Mouse (Mus musculus) urinary bladder, postnatal 36 days (tissue): Measurements from ENCODE around the gene Atg10.
"Not testable (repeated sequence)": the region's sequence is repeated elsewhere in the genome, so short reads cannot be mapped to it uniquely, and the experiment has no call there.

Experiments used
- DNase-seq, 2 experiments: peaks; one replicate each; pipeline ENCODE4 v3.0.0; 2022; ENCODE audit warnings: low spot score in 2 of 2, mixed read lengths in 1 of 2

The Atg10 gene

DNA sequence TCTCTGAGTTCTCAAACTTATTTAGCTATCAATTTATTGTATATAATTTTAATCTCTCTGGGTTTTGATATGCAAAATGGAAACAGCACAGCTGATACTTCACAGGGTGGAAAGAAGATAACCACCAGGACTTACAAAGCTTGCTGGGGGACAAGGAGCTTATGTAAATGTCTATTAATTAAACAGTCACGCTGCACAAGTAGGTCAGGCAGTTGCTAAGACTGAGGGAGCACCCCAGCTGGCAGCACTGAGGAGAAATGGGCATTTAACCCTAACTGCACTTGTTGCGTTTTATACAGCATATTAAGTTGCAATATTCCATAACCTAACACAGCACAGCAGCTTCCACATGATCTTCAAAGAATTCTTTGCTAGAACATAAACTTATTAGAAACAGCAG, 264.9 kb downstream of the Atg10 start:
- DNase-seq = no peak

- no peak for DNase-seq
Observed at GRCm38 (mm10) chr13:90939600-90939999, 284.2 kb downstream of the Atg10 start.

- DNase-seq = no peak
Observed at GRCm38 (mm10) chr13:90939192-90939591, 284.6 kb downstream of the Atg10 start.

GRCm38 (mm10) chr13:90935852-90936251, 287.9 kb downstream of the Atg10 start:
- DNase-seq = no peak

DNA sequence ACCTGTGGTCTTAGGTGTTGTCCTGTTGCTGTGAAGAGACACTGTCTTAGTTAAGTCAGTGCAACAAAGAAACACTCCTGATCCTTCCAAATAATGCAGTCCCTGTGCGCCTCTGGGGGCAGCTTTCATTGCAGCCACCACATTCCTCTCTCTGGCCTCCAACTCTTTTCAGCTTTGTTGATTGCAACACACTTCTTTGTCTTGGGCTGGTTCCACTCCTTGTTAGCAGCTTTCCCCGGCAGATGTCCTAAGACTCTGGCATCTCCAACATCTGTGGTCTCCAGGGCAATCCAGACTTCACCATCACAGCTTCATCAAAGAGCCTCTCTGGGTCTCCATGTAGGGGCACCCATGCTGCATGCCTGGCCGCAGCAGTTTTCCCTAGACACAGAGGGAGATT, 290.5 kb downstream of the Atg10 start:
- DNase-seq = peak in 1 of 2 experiments; percentile 28

DNA sequence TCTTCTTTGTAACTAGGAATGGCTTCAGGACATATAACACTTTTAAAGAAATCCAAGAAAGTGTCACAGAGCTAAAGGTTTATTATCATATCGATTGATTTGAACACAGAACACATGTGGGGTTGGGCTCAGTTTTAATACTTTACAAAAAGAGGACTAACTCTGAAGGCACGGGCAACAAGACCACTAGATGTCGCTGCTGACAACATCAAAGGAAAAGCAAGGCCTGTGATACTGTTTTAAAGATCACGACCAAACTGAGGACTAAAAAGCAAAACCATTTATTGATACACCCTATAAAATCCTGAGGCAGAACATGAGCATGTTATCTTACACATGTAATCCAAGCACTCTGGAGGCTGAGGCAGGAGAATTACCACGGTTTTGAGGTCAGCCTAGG, 293.9 kb downstream of the Atg10 start:
- peak; percentile 42 to 56 for DNase-seq

- not testable (repeated sequence) for DNase-seq
Observed at GRCm38 (mm10) chr13:90928266-90928665, 295.5 kb downstream of the Atg10 start.

DNA sequence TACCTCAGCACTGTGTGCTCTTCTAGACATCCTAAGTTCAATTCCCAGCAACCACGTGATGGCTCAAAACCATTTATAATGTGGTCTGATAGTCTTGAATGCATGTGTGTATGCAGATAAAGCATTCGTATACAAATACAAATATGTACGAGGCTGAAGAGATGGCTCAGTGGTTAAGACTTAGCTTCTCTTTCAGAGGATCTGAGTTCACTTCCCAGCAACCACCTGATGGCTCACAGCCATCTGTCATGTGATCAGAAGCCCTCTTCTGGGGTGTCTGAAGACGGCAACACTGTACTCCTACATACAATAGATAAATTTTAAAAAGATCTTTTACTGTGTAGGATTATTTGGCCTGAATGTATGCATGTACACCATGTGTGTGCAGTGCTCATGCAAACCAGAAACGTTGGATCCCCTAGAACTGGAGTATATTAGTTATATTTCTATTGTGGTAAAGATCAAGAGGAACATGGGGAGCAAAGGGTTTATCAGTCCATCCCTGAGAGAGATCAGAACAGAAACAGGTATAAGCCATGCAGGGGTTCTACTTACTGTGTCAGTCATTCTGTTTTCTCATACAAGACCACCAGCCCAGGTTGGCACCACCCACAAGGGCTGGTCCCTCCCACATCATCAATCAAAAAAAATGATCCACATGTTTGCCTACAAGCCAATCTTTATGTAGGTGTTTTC, 296.7 kb downstream of the Atg10 start:
- DNase-seq = no peak

- DNase-seq = no peak
Observed at GRCm38 (mm10) chr13:90926125-90926765, 297.5 kb downstream of the Atg10 start.

GRCm38 (mm10) chr13:90925191-90925590, 298.6 kb downstream of the Atg10 start:
- DNase-seq = no peak

GRCm38 (mm10) chr13:90924072-90924471, 299.7 kb downstream of the Atg10 start:
- DNase-seq = no peak

- DNase-seq = not testable (repeated sequence)
Observed at GRCm38 (mm10) chr13:90923617-90924016, 300.2 kb downstream of the Atg10 start.

DNA sequence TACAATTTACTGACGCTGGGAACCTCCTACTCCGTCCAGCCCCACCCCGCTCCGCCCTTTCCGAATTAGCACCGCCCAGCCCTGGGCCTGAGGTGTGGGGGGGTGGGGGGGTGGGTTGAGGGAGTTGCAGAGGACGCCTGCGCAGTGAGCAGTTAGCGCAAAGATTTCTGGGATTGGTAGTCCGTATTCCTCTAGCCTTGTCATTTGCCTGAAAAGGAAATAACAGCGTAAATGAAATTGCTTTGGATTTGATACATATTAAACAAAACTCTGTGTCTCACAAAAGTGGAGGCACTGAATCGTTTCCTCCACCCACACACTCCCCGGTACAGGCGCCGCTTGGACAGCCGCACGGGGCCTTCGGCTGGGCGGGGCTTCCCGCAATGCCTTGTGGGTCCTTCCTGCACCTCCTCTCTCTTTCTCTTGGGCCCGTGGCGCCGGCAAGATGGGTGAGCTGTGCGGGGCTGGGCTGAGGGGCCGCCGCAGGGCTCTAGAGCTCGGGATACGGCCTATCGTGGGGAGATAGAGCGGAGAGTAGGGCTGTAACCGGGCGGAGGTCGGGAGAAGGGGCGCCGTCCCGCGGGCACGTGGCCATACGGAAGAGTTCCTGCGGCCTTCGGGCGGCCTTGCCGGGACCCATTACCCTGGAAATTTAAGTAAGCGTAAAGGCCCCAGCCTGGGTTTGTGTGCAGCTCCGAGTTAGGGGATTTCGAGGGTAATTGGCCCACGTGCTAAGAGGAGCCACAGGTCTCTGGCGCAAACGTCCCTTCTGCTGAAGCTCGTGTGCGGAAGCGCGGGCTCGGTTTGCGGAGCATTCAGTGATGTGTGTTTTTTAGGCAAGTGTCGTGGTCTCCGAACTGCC, 300.8 kb downstream of the Atg10 start, which contains the start of gene Rps23:
Gene Rps23 (plus strand): TSS at position 208 of the 862 bp plus-strand sequence.
- peak; percentile 87 for DNase-seq

DNA sequence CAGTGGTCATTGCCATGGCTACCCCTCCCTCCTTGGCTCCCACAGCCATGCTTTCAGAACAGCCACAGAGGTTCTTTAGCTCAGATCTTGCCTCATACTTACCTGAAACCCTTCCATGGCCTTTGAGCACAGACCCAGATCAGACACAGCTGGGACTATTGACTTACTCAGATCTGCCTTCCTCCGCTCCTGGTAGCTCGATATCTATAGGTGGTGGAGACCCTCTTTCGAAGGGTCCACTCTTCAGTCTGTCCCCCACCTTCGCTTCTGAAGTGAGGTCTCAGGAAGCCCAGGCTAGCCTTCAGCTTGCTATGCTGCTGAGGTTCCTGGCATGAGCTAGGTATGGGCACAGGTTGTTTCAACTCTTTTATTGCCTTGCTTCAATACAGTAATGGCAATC, 309.0 kb downstream of the Atg10 start:
- no peak for DNase-seq

- no peak for DNase-seq
Observed at GRCm38 (mm10) chr13:90913675-90914192, 310.0 kb downstream of the Atg10 start.

DNA sequence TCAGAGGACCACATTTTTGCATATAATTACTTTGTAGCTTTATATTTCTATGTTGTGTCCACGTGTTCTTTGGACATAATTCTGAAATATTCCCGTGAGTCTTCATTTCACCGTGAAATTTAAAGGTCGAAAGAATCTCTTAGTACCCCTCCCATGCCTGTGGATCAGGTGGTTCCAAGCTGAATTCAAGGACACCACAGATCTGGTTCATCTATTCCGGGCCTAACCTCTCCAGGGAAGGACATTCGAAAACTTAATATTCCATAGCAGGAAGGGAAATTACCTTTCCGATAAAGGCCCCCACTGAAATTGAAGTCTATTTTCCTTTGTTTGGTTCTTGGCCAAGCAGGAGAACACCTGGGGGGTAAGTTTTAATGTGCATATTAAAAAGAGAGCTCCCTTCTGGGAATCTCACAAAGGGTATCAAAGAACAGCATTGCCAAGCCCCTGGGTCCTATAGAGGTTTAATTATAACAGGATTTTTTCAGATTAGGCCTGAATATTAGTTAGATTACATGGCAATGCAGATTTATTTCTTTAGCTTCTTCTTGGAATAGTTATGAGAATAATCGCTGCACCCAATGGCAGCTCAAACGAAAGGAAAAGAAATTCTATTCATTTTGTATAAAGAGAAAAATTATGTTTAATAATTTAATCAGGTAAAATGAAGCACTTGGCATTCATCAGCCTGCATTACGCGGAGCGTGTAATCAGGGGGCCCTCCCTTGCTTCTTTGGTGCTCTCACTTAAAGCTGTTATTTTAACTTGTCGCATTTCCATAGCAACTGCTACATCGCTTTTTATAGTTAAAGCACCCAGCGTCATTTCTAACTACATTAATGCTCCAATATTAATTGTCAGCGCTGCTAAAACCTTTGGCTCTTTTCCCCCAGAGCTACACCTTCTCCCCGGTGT, 310.8 kb downstream of the Atg10 start:
- no peak for DNase-seq

- DNase-seq = no peak
Observed at GRCm38 (mm10) chr13:90907376-90907775, 316.4 kb downstream of the Atg10 start.

- DNase-seq = no peak
Observed at GRCm38 (mm10) chr13:90905176-90905575, 318.6 kb downstream of the Atg10 start, which contains the start of gene Atp6ap1l. Gene Atp6ap1l, minus strand, starts transcription at chr13:90905355.

DNA sequence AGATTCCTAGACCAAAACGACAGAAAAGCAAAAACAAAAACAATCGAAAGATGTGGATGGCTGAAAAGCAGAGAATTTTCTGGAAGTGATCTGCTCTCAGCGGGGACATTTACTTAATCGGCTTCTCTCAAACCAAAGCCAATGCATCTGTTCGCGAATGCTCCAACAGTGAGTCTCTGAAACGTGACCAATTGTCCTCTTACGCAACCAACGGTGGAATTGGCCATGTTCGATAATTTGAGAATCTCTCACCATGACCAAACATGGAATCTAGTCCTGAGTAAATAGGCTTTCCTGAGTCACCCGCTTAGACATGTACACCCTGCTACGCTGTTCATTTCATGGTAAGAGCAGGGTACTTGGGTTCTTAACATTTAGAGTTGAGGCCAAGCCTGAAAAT, 326.9 kb downstream of the Atg10 start:
- no peak for DNase-seq

DNA sequence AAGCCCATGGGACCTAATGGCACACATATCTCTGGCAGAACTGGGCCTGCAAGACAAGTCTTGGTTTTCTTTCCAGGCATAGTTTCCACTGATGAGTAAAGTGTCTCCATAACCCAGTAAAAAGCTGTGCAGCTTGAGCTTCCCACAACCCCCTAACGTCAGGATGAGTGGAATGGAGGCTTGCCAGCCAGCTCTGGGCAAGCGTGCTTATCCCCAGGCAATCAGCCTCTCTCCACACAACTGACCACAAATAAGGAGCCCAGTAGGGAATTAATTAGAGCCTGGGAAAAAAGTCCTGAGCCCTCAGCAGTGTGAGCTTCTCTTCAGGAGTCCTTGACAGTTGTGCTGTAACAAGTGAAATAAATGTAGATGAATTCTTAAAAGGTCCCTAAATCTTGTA, 327.7 kb downstream of the Atg10 start:
- DNase-seq = no peak

DNA sequence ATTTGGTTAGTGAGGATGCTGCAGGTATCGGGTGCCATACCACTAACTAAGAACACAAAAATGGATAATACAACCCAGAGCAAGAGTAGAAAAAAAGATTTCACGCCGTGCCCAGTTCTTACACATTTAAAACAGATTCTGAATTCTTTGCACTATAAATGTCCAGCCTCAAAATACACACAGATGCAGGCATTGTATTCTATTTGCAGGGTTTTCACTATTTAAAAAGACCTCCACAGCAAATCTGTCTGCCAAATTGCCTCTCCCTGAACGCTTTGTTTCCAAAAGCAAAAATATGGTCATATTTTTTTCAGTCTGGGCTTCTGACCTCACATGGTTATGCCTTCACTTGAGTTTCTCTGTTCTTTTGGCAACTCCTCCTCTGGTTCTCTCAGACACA, 328.9 kb downstream of the Atg10 start:
- DNase-seq = no peak
